Mouse (Mus musculus) intestine, postnatal 0 days (tissue): ENCODE results near the gene Gulp1. TPM values are rescaled to one million over a fixed set of nuclear protein-coding genes. Genes with fewer than 3 reads are reported as not detected.
A peak's percentile ranks its signal among the peaks of the same experiment; 100 is the strongest.

Experiments used
- ATAC-seq: fragments of 200-750 bp; cut with Nextera tagmentation; 2 replicates; pipeline ENCODE4 v1.8.0; 2017; ENCODE audit warnings: mild to moderate bottlenecking, moderate TSS enrichment, moderate library complexity
- H3K27ac ChIP-seq: fragments of 300-500 bp; sonication (generic); 2 replicates; pipeline ENCODE4 v1.5.1; 2014; ENCODE audit warnings: mild to moderate bottlenecking, low read depth, low read length, moderate library complexity
- H3K27me3 ChIP-seq: fragments of 300-500 bp; sonication (generic); replicated peaks from 2 replicates; pipeline ENCODE4 v1.6.1; 2014; ENCODE audit warnings: low read length, mixed read lengths; ENCODE audit not compliant: control insufficient read depth, insufficient read depth
- H3K36me3 ChIP-seq: fragments of 300-500 bp; sonication (generic); 2 replicates; pipeline ENCODE4 v1.6.1; 2014; ENCODE audit warnings: mild to moderate bottlenecking, moderate library complexity; ENCODE audit not compliant: control insufficient read depth, insufficient read depth
- H3K4me1 ChIP-seq: fragments of 300-500 bp; sonication (generic); replicated peaks from 2 replicates; pipeline ENCODE4 v1.6.1; 2014; ENCODE audit warnings: antibody characterized with exemption, low read length, mixed read lengths; ENCODE audit not compliant: control insufficient read depth, insufficient read depth
- H3K4me2 ChIP-seq: fragments of 300-500 bp; sonication (generic); replicated peaks from 2 replicates; pipeline ENCODE4 v1.6.1; 2014; ENCODE audit warnings: low read depth, mild to moderate bottlenecking, moderate library complexity
- H3K4me3 ChIP-seq: fragments of 300-500 bp; sonication (generic); 2 replicates; pipeline ENCODE4 v1.5.1; 2014; ENCODE audit warnings: low read depth, low read length
- H3K9ac ChIP-seq: fragments of 300-500 bp; sonication (generic); 2 replicates; pipeline ENCODE4 v1.6.1; 2014; ENCODE audit warnings: mild to moderate bottlenecking, low read depth, low read length
- H3K9me3 ChIP-seq: fragments of 300-500 bp; sonication (generic); 2 replicates; pipeline ENCODE4 v1.6.1; 2016; ENCODE audit warnings: mixed run types; ENCODE audit not compliant: control insufficient read depth
- CTCF ChIP-seq: sonication (generic); IDR thresholded peaks from 2 replicates; pipeline ENCODE4 v1.5.1; 2016; ENCODE audit warnings: low read depth, mild to moderate bottlenecking, control low read depth, antibody characterized with exemption, moderate library complexity
- WGBS: fragments of 180-500 bp; shearing (Covaris S2); extraction: QIAGEN DNeasy Blood & Tissue Kit; methylation state at CpG from one replicate; pipeline ENCODE4 v1.1.7; 2014; 5-methylcytosine and 5-hydroxymethylcytosine counted together
- polyA plus RNA-seq: library from polyadenylated mRNA; unstranded; fragments of >200 nt; fragmentation: Nextera tagmentation; extraction: Ambion mirVana; gene quantifications from 2 replicates; pipeline ENCODE4 v1.2.1, GENCODE M21; 2015

Gulp1 gene
- polyA plus RNA-seq, 1 experiment from 2014 or later: 10.9 TPM

DNA sequence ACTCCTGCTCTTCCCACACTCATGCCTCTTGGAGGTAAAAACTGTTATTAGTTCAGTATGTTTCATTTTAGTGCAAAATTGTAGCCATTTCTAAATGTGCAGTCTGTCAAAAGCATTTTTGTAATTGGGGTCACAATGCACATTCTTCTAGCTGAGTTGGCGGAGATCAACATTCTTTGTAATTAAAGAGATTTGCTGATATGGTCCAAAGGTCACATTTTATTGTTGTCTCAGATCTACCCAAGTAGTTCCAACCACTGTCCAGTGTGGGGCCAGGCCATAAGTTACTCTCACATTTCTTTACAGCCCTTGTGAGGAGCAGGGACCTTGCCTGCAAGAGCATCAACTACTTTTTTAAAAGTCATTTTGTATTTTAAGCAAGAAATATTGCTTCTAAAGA is 24.7 kb downstream of the Gulp1 start:
- Histone ChIP-seq H3K27me3 (no peaks in the 10 kb centered on the region), H3K36me3 (no peaks in the 10 kb centered on the region), H3K4me1 (no peaks in the 10 kb centered on the region), H3K4me2 (no peak overlapping the region), H3K4me3 (no peak overlapping the region), H3K9ac (no peak overlapping the region), H3K9me3 (no peaks in the 10 kb centered on the region), H3K27ac (no peak overlapping the region)
- peak; percentile 72 for ATAC-seq
- TF ChIP-seq CTCF: no peak
- WGBS: 42% methylated on average over 1 of the region's 1 CpGs

DNA sequence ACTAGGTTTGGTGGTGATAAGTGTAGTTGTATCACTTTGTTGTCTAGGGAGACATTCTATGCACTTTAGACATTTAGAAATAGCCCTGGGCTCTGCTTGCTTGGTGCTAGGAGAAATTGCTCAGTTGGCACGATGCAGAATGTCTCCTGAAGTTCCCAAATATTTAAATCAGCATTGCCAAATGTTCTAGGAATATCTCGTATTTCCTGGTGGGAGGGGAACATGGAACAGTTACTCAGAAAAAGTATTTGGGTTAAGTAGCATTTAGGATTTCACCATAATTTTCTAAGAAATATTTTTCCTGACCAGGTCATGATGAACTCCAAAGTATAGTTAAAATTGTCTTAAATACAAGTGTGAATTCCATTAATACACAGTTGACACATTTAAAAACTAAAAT is 25.3 kb downstream of the Gulp1 start:
- WGBS: 70% methylated on average over 2 of the region's 2 CpGs
- Histone ChIP-seq H3K27me3 (no peaks in the 10 kb centered on the region), H3K4me2 (no peak overlapping the region), H3K9me3 (no peaks in the 10 kb centered on the region), H3K36me3 (no peaks in the 10 kb centered on the region), H3K4me1 (no peaks in the 10 kb centered on the region), H3K27ac (no peak overlapping the region), H3K4me3 (no peak overlapping the region), H3K9ac (no peak overlapping the region)
- ATAC-seq: no peak
- TF ChIP-seq CTCF: no peak

DNA sequence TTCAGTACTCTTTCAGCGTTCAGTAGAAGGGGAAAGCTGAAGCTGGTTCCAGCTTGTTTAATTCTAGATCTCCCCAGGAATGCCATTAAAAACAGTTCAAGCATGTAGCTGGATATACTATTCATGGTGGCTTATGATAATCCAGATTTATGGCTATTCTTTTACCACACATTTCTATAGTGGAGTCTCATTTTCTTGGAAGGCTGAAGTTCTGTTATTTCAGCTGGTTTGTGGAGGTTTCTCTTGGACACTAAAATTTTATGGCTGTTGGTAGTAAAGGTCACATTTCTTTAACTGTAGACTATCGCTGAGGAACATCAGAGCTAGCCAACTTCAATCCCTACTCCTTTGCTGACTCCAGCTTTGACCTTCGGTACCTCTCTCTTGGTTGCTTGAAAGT is 29.1 kb downstream of the Gulp1 start:
- ATAC-seq: peak; percentile 69
- Histone ChIP-seq H3K9ac (no peak overlapping the region), H3K27ac (peak overlapping the region; percentile 51; the same call in 1 of the 2 replicates), H3K9me3 (no peaks in the 10 kb centered on the region), H3K27me3 (no peaks in the 10 kb centered on the region), H3K4me2 (no peak overlapping the region), H3K4me1 (no peaks in the 10 kb centered on the region), H3K4me3 (no peak overlapping the region), H3K36me3 (no peaks in the 10 kb centered on the region)
- TF ChIP-seq CTCF: no peak
- 33% methylated on average over 3 of the region's 3 CpGs for WGBS

DNA sequence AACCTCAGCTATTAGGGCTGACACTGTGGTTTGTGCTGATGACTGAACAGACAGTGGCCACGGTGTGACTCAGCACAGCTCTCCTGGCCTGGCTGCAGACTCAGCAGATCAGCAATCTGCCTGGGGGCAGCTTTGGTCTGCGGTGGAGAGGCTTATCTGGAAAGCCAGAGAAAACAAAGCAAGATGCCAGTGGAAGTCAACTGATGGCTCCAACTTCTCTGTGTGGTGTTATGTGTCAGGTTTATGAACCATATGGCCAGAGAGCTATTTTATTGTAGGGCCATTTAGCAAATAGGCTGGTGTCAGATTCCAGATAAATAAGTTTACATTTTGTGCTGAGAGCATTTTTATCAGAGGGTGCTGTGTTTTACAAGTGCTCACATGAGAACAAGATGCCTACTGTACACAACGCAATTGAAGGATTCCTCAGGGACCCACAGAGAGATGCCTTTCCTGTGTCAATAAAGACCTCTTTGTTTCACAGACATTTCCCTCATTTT is 33.6 kb downstream of the Gulp1 start:
- 11% methylated on average over 3 of the region's 3 CpGs for WGBS
- H3K27ac ChIP-seq: no peak overlapping the region
- no peaks in the 10 kb centered on the region for H3K9me3 ChIP-seq
- no peak overlapping the region for H3K9ac ChIP-seq
- TF ChIP-seq CTCF: no peak
- H3K4me1 ChIP-seq: no peaks in the 10 kb centered on the region
- H3K4me2 ChIP-seq: no peak overlapping the region
- no peaks in the 10 kb centered on the region for H3K36me3 ChIP-seq
- H3K27me3 ChIP-seq: no peaks in the 10 kb centered on the region
- ATAC-seq: peak; percentile 95
- no peak overlapping the region for H3K4me3 ChIP-seq

DNA sequence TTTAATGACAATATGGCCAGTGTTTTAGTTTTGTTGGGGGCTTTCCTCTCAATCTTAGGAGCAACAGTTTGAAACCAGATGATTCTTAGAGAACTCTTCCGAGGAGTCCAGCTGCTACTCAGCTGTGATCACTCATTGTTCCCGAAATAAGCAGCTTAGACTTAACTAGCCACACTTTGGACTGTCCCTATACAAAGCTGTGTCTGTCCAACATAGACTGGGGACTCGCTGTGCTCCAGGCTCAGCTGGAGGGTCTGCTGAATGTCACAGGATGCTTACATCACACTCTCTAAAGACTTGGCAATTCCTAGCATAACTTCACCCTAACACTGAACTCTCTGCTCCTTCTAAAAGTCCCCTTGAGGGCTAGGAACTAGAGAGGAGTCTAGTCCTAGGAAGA is 40.4 kb downstream of the Gulp1 start:
- no peak overlapping the region for H3K27ac ChIP-seq
- H3K9me3 ChIP-seq: no peaks in the 10 kb centered on the region
- no peak overlapping the region for H3K4me2 ChIP-seq
- no peak overlapping the region for H3K9ac ChIP-seq
- H3K4me3 ChIP-seq: no peak overlapping the region
- TF ChIP-seq CTCF: no peak
- no peak for ATAC-seq
- 45% methylated on average over 3 of the region's 3 CpGs for WGBS
- H3K36me3 ChIP-seq: no peaks in the 10 kb centered on the region
- H3K27me3 ChIP-seq: no peaks in the 10 kb centered on the region
- no peaks in the 10 kb centered on the region for H3K4me1 ChIP-seq

DNA sequence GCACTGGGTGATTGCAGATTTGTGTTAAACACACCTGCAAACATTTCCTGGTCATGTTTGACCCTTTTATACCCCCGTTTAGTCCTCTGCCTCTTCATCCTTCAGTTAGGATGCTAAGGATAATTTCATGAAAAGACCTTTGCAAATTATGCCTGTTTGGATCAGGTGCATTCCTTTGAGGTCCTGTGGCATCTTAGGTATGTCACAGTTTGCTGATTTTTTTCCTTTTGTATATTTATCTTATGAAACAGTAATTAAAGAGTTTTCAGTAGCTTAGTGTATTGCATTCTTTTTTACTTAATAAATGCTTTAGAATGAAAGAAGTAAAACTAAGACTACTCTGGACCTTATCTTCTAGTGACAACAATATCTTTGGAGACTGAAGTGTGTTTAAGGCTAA is 41.8 kb downstream of the Gulp1 start:
- no peak for ATAC-seq
- no peaks in the 10 kb centered on the region for H3K27me3 ChIP-seq
- H3K9ac ChIP-seq: no peak overlapping the region
- 66% methylated on average over 1 of the region's 1 CpGs for WGBS
- no peak overlapping the region for H3K27ac ChIP-seq
- TF ChIP-seq CTCF: no peak
- no peaks in the 10 kb centered on the region for H3K36me3 ChIP-seq
- H3K4me1 ChIP-seq: no peaks in the 10 kb centered on the region
- H3K9me3 ChIP-seq: no peaks in the 10 kb centered on the region
- no peak overlapping the region for H3K4me2 ChIP-seq
- no peak overlapping the region for H3K4me3 ChIP-seq

DNA sequence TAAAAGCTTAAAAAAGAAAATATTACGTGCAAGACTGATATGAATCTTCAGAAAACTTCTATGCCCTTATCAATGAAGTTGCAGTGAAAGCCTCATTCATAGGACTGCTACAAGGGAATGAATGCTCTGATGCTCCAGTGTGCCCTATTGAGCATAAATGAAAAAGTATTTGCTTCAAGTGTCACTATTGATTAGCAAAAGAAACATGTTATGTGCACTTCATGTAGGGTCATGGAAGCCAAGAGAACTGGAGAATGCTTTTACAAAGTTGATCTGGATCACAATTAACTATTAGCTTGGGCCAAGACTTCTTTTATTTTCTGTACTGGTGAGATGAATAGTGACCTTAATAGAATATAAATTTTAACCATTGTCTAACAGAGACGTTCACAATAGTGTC is 47.0 kb downstream of the Gulp1 start:
- H3K4me1 ChIP-seq: no peaks in the 10 kb centered on the region
- H3K27ac ChIP-seq: no peak overlapping the region
- no peak for ATAC-seq
- no peaks in the 10 kb centered on the region for H3K9me3 ChIP-seq
- no peak overlapping the region for H3K4me3 ChIP-seq
- WGBS: 83% methylated on average over 2 of the region's 2 CpGs
- no peak for TF ChIP-seq CTCF
- no peaks in the 10 kb centered on the region for H3K27me3 ChIP-seq
- no peak overlapping the region for H3K4me2 ChIP-seq
- H3K9ac ChIP-seq: no peak overlapping the region
- H3K36me3 ChIP-seq: no peaks in the 10 kb centered on the region
